Mouse (Mus musculus): ENCODE measurements around the gene Hyal3. TPM values are rescaled to one million over a fixed set of nuclear protein-coding genes. Genes with fewer than 3 reads are reported as not detected.

Gene Hyal3
- total and polyA plus RNA-seq, 3 experiments, result 2.3 to 6.8 TPM; not detected in 1

- Histone ChIP-seq H3K9ac (ENCODE audit: control insufficient read depth, low read depth, low read length, poor library complexity, severe bottlenecking) (no peak overlapping the region), H3K36me3 (ENCODE audit: control insufficient read depth in 1 of 2, insufficient read depth in 2 of 2, low read length in 2 of 2) (peaks cover 0 to 9% of the 10 kb centered on the region in 2 experiments; a peak in 2 of 4 replicates)
These were observed 42.4 kb upstream of the Hyal3 start for GRCm38 (mm10) chr9:107538231-107538630.

GRCm38 (mm10) chr9:107538711-107539110 lies 41.9 kb upstream of the Hyal3 start:
- no peak for DNase-seq (ENCODE audit: low read depth, low spot score)
- peaks cover 0 to 9% of the 10 kb centered on the region in 2 experiments; a peak in 2 of 4 replicates for H3K36me3 ChIP-seq (ENCODE audit: control insufficient read depth in 1 of 2, insufficient read depth in 2 of 2, low read length in 2 of 2)
- H3K79me2 ChIP-seq (ENCODE audit: control insufficient read depth, insufficient read depth, low read length, poor library complexity), result peaks cover 45% of the 10 kb centered on the region
- H3K9me3 ChIP-seq (replicated peaks; ENCODE audit: insufficient read depth, low read length), result no peaks in the 10 kb centered on the region
- H3K9ac ChIP-seq (ENCODE audit: control insufficient read depth, low read depth, low read length, poor library complexity, severe bottlenecking), result no peak overlapping the region
- TF ChIP-seq GABPA (IDR thresholded peaks at IDR 0.05; ENCODE audit: low read depth, low read length) (no peak), HCFC1 (IDR thresholded peaks at IDR 0.05; ENCODE audit: low read depth, low read length) (no peak), POLR2AphosphoS2 (IDR thresholded peaks at IDR 0.05; ENCODE audit: low read length) (no peak), CHD2 (IDR thresholded peaks at IDR 0.05; ENCODE audit: low read length) (no peak), TAL1 (IDR thresholded peaks at IDR 0.05; ENCODE audit: low read length) (no peak), CTCF (IDR thresholded peaks at IDR 0.05 in 2 of 3, conservative IDR thresholded peaks at IDR 0.05 in 1 of 3; ENCODE audit: control insufficient read depth in 1 of 3, insufficient read depth in 1 of 3, low read depth in 2 of 3, low read length in 3 of 3, poor library complexity in 1 of 3, severe bottlenecking in 1 of 3) (no peak), ZKSCAN1 (IDR thresholded peaks at IDR 0.05; ENCODE audit: low read depth, low read length) (no peak), MAFK (IDR thresholded peaks at IDR 0.05; ENCODE audit: borderline replicate concordance, low read depth, low read length) (no peak), MYB (IDR thresholded peaks at IDR 0.05; ENCODE audit: low read depth, low read length) (no peak), POLR2A (IDR thresholded peaks at IDR 0.05; ENCODE audit: control insufficient read depth in 1 of 2, insufficient read depth in 1 of 2, low read depth in 1 of 2, low read length in 2 of 2, poor library complexity in 1 of 2) (no peak), USF2 (IDR thresholded peaks at IDR 0.05; ENCODE audit: borderline replicate concordance in 1 of 2, insufficient read depth in 1 of 2, low read depth in 1 of 2, low read length in 2 of 2) (no peak)
- H3K27me3 ChIP-seq (ENCODE audit: control insufficient read depth in 1 of 2, insufficient read depth in 2 of 2, low read length in 2 of 2), result no peaks in the 10 kb centered on the region
- H3K27ac ChIP-seq (ENCODE audit: control insufficient read depth, low read depth, low read length), result no peak overlapping the region
- H3K4me1 ChIP-seq (ENCODE audit: control insufficient read depth in 1 of 2, insufficient read depth in 2 of 2, low read length in 2 of 2), result peaks cover 0 to 23% of the 10 kb centered on the region in 2 experiments; a peak in 1 of 4 replicates
- H3K4me3 ChIP-seq (ENCODE audit: control insufficient read depth in 1 of 2, insufficient read depth in 1 of 2, low read depth in 2 of 2, low read length in 2 of 2), result no peak overlapping the region

More at GRCm38 (mm10) chr9:107538231-107538630, 42.4 kb upstream of the Hyal3 start:
- no peak for TF ChIP-seq ZMIZ1 (IDR thresholded peaks at IDR 0.05; ENCODE audit: low read depth, low read length)
- H3K79me2 ChIP-seq (ENCODE audit: control insufficient read depth, insufficient read depth, low read length, poor library complexity), result peaks cover 45% of the 10 kb centered on the region
- H3K27me3 ChIP-seq (ENCODE audit: control insufficient read depth in 1 of 2, insufficient read depth in 2 of 2, low read length in 2 of 2), result no peaks in the 10 kb centered on the region
- DNase-seq (ENCODE audit: low read depth, low spot score), result no peak
- no peaks in the 10 kb centered on the region for H3K9me3 ChIP-seq (replicated peaks; ENCODE audit: insufficient read depth, low read length)
- H3K4me3 ChIP-seq (ENCODE audit: control insufficient read depth in 1 of 2, insufficient read depth in 1 of 2, low read depth in 2 of 2, low read length in 2 of 2), result no peak overlapping the region
- H3K27ac ChIP-seq (ENCODE audit: control insufficient read depth, low read depth, low read length), result no peak overlapping the region
- H3K4me1 ChIP-seq (ENCODE audit: control insufficient read depth in 1 of 2, insufficient read depth in 2 of 2, low read length in 2 of 2), result peaks cover 0 to 26% of the 10 kb centered on the region in 2 experiments; a peak in 1 of 4 replicates

- Histone ChIP-seq H3K9ac (ENCODE audit: control insufficient read depth, low read depth, low read length, poor library complexity, severe bottlenecking) (no peak overlapping the region), H3K27me3 (ENCODE audit: control insufficient read depth in 1 of 2, insufficient read depth in 2 of 2, low read length in 2 of 2) (no peaks in the 10 kb centered on the region), H3K79me2 (ENCODE audit: control insufficient read depth, insufficient read depth, low read length, poor library complexity) (peaks cover 34% of the 10 kb centered on the region), H3K27ac (ENCODE audit: control insufficient read depth, low read depth, low read length) (no peak overlapping the region), H3K9me3 (replicated peaks; ENCODE audit: insufficient read depth, low read length) (no peaks in the 10 kb centered on the region), H3K4me1 (ENCODE audit: control insufficient read depth in 1 of 2, insufficient read depth in 2 of 2, low read length in 2 of 2) (peaks cover 0 to 23% of the 10 kb centered on the region in 2 experiments; a peak in 1 of 4 replicates), H3K4me3 (ENCODE audit: control insufficient read depth in 1 of 2, insufficient read depth in 1 of 2, low read depth in 2 of 2, low read length in 2 of 2) (no peak overlapping the region), H3K36me3 (ENCODE audit: control insufficient read depth in 1 of 2, insufficient read depth in 2 of 2, low read length in 2 of 2) (peaks cover 0 to 9% of the 10 kb centered on the region in 2 experiments; a peak in 2 of 4 replicates)
- no peak for TF ChIP-seq TBP (IDR thresholded peaks at IDR 0.05; ENCODE audit: low read depth, low read length)
- no peak for DNase-seq (ENCODE audit: low read depth, low spot score)
These were observed 40.7 kb upstream of the Hyal3 start for GRCm38 (mm10) chr9:107539940-107540339.
